Comparison of ENCODE assay signal across 9 mouse cellular contexts in the genomic region with DNA sequence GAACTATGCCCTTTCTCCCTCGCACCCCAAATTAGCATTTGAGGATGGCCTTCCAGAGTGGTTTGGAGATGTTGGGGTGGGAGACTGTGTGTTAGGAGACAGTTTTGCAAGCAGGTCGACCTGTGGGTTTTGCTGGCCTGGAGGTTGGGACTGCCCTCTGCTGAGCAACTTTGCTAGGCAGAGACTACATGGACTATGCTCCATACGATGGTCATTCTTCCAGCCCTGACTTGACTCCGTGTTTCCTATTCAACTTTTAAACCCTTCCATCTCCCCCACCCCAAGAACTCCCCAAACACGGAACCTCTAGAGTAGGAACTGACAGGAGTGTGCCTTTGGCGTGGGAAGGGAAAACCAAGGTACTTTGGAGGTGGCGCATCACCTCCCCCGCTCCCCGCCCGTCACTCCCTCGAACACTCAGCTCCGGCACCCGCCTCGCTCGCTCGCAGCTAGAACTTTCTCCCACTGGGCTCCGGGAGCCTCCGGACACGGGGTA. TPM values are rescaled to one million over a fixed set of nuclear protein-coding genes. Genes with fewer than 3 reads are reported as not detected.
DNase-seq lines count a peak whose midpoint lies in the region; ATAC-seq lines count a peak whose summit lies in the region.
"Had no signal": no experiment of that assay in that cellular context is flagged by ENCODE, and none has a peak within 500 bp of the region (broad histone marks: within the 10 kb centered on the region; RNA-seq: fewer than 3 reads in every experiment).

Gene Tmcc3 (plus strand): TSS at position 439 of the 496 bp plus-strand sequence.

- no peak for DNase-seq in kidney, adult 8-10 months
- DNase-seq in adrenal gland, postnatal 10 days, result no peak
- DNase-seq in heart, postnatal 36 days, result no peak
- peak; percentile 57 for DNase-seq in limb, embryonic 11.5 days (ENCODE audit: low spot score)
- no peak for DNase-seq in urinary bladder, postnatal 36 days (ENCODE audit: low spot score in 2 of 2)

- no peaks in the 10 kb centered on the region for H3K9me3 ChIP-seq in kidney, embryonic 15.5 days (replicated peaks)
- H3K9me3 ChIP-seq in forebrain, embryonic 12.5 days, result 0 out of 2 replicates have a peak, but pooled peaks cover 10% of the 10 kb centered on the region
- no peaks in the 10 kb centered on the region for H3K9me3 ChIP-seq in limb, embryonic 11.5 days (ENCODE audit: control insufficient read depth, low read length)
- no peaks in the 10 kb centered on the region for H3K9me3 ChIP-seq in stomach, embryonic 14.5 days (ENCODE audit: control insufficient read depth, low read depth, low read length)

- H3K4me2 ChIP-seq in kidney, embryonic 15.5 days, result peak within 1 kb of the TSS; percentile 96
- H3K4me2 ChIP-seq in forebrain, embryonic 12.5 days, result peak within 1 kb of the TSS; percentile 96
- H3K4me2 ChIP-seq in limb, embryonic 11.5 days (ENCODE audit: low read depth, severe bottlenecking), result peak within 1 kb of the TSS; percentile 73
- peak within 1 kb of the TSS; percentile 96 for H3K4me2 ChIP-seq in stomach, embryonic 14.5 days (replicated peaks; ENCODE audit: low read depth, low read length)

- WGBS in kidney, embryonic 15.5 days, result 2% methylated on average over 19 of the region's 19 CpGs
- WGBS in forebrain, embryonic 12.5 days, result 3% methylated on average over 19 of the region's 19 CpGs
- WGBS in limb, embryonic 11.5 days, result 2% methylated on average over 19 of the region's 19 CpGs
- 3% methylated on average over 19 of the region's 19 CpGs for WGBS in stomach, embryonic 14.5 days

- H3K27ac ChIP-seq in kidney, embryonic 15.5 days, result no peak within 1 kb of the TSS
- no peak within 1 kb of the TSS for H3K27ac ChIP-seq in forebrain, embryonic 12.5 days
- H3K27ac ChIP-seq in limb, embryonic 11.5 days (replicated peaks; ENCODE audit: low read depth, low read length), result no peak within 1 kb of the TSS
- no peak within 1 kb of the TSS for H3K27ac ChIP-seq in stomach, embryonic 14.5 days (ENCODE audit: low read length)

- H3K36me3 ChIP-seq in kidney, embryonic 15.5 days, result no peaks in the 10 kb centered on the region
- H3K36me3 ChIP-seq in forebrain, embryonic 12.5 days (replicated peaks), result no peaks in the 10 kb centered on the region
- no peaks in the 10 kb centered on the region for H3K36me3 ChIP-seq in limb, embryonic 11.5 days (ENCODE audit: control insufficient read depth, insufficient read depth, low read length)
- no peaks in the 10 kb centered on the region for H3K36me3 ChIP-seq in stomach, embryonic 14.5 days (ENCODE audit: control insufficient read depth, insufficient read depth, low read length)

- peaks cover 40% of the 10 kb centered on the region for H3K27me3 ChIP-seq in kidney, embryonic 15.5 days
- peaks cover 24% of the 10 kb centered on the region for H3K27me3 ChIP-seq in forebrain, embryonic 12.5 days
- peaks cover 23% of the 10 kb centered on the region for H3K27me3 ChIP-seq in limb, embryonic 11.5 days (ENCODE audit: control insufficient read depth, insufficient read depth, low read length)
- 0 out of 2 replicates have a peak, but pooled peaks cover 3% of the 10 kb centered on the region for H3K27me3 ChIP-seq in stomach, embryonic 14.5 days (ENCODE audit: control insufficient read depth, insufficient read depth, low read length)

- peak within 1 kb of the TSS; percentile 42 for H3K9ac ChIP-seq in kidney, embryonic 15.5 days
- H3K9ac ChIP-seq in forebrain, embryonic 12.5 days, result peak within 1 kb of the TSS; percentile 61
- peak within 1 kb of the TSS; percentile 35; the same call in 1 of the 2 replicates for H3K9ac ChIP-seq in limb, embryonic 11.5 days (ENCODE audit: low read length)
- H3K9ac ChIP-seq in stomach, embryonic 14.5 days (replicated peaks; ENCODE audit: low read depth, low read length), result peak within 1 kb of the TSS; percentile 14; the same call in 1 of the 2 replicates

- H3K4me3 ChIP-seq in kidney, embryonic 15.5 days (replicated peaks), result peak within 1 kb of the TSS; percentile 52
- peak within 1 kb of the TSS; percentile 49 for H3K4me3 ChIP-seq in forebrain, embryonic 12.5 days (replicated peaks)
- H3K4me3 ChIP-seq in limb, embryonic 11.5 days (ENCODE audit: low read depth, low read length), result peak within 1 kb of the TSS; percentile 37
- peak within 1 kb of the TSS; percentile 42 for H3K4me3 ChIP-seq in stomach, embryonic 14.5 days (ENCODE audit: low read depth, low read length)

- ATAC-seq in kidney, embryonic 15.5 days (replicated peaks; ENCODE audit: low FRiP score), result no peak
- 0 out of 2 replicates have a peak, but pooled peaks have one; percentile 14 for ATAC-seq in forebrain, embryonic 12.5 days (ENCODE audit: low FRiP score)
- no peak for ATAC-seq in limb, embryonic 11.5 days (ENCODE audit: insufficient number of reproducible peaks, low FRiP score, low TSS enrichment, low read depth)
- ATAC-seq in stomach, embryonic 14.5 days (ENCODE audit: insufficient number of reproducible peaks, insufficient read depth, low FRiP score, low read depth), result no peak
- ATAC-seq: Patski had no signal

- intact Hi-C loops in heart, postnatal 36 days (cut with DNase I), result no loop called here

- peaks cover 15% of the 10 kb centered on the region for H3K4me1 ChIP-seq in kidney, embryonic 15.5 days
- H3K4me1 ChIP-seq in forebrain, embryonic 12.5 days, result peaks cover 18% of the 10 kb centered on the region
- no peaks in the 10 kb centered on the region for H3K4me1 ChIP-seq in limb, embryonic 11.5 days (ENCODE audit: control insufficient read depth, insufficient read depth, low read length)
- H3K4me1 ChIP-seq in stomach, embryonic 14.5 days (ENCODE audit: control insufficient read depth, insufficient read depth, low read length), result peaks cover 4% of the 10 kb centered on the region; the same call in 1 of the 2 replicates

RNA-seq across cellular contexts. Expression of gene Tmcc3, which starts in this region (rescaled TPM):
- polyA plus RNA-seq in kidney, embryonic 15.5 days (2015; fragmentation: Nextera tagmentation; extraction: Ambion mirVana), result 7.4 and 7.8 TPM in 2 replicates
- total RNA-seq in adrenal gland, postnatal 10 days (2021), result 10 to 100 TPM; 33.7 to 34.4 TPM
- 5.2 and 5.3 TPM in 2 replicates for polyA plus RNA-seq in forebrain, embryonic 12.5 days (2016; fragmentation: Nextera tagmentation; extraction: Ambion mirVana)
- 10 to 100 TPM; 30.6 to 32.7 TPM for total RNA-seq in heart, postnatal 36 days (2021)
- 5.3 and 6.3 TPM in 2 replicates for polyA plus RNA-seq in limb, embryonic 11.5 days (2014; fragmentation: Nextera tagmentation; extraction: Ambion mirVana)
- polyA plus RNA-seq in stomach, embryonic 14.5 days (2014; fragmentation: Nextera tagmentation; extraction: Ambion mirVana), result 8.7 and 8.8 TPM in 2 replicates
